Mouse (Mus musculus): Measurements from ENCODE around the gene Pi4k2b.
"Not testable (repeated sequence)": the region's sequence is repeated elsewhere in the genome, so short reads cannot be mapped to it uniquely, and the experiment has no call there.

The Pi4k2b gene

GRCm38 (mm10) chr5:52776466-52777354 lies 35.3 kb downstream of the Pi4k2b start:
- not testable (repeated sequence) for DNase-seq (ENCODE audit: low read depth, low spot score)

GRCm38 (mm10) chr5:52782523-52783250 lies 41.3 kb downstream of the Pi4k2b start:
- DNase-seq (ENCODE audit: low read depth, low spot score) = peak; percentile 91

- no peak for DNase-seq (ENCODE audit: low read depth, low spot score)
Measured at GRCm38 (mm10) chr5:52783251-52783620, 41.9 kb downstream of the Pi4k2b start.

- DNase-seq (ENCODE audit: low read depth, low spot score) = no peak
Measured at GRCm38 (mm10) chr5:52783957-52784356, 42.6 kb downstream of the Pi4k2b start.

GRCm38 (mm10) chr5:52786556-52787322 lies 45.4 kb downstream of the Pi4k2b start:
- DNase-seq (ENCODE audit: low read depth, low spot score) = peak; percentile 2

- DNase-seq (ENCODE audit: low read depth, low spot score) = no peak
Measured at GRCm38 (mm10) chr5:52793230-52793629, 51.9 kb downstream of the Pi4k2b start.

- no peak for DNase-seq (ENCODE audit: low read depth, low spot score)
Measured at GRCm38 (mm10) chr5:52794109-52794508, 52.7 kb downstream of the Pi4k2b start.

- DNase-seq (ENCODE audit: low read depth, low spot score) = no peak
Measured at GRCm38 (mm10) chr5:52799274-52799985, 58.1 kb downstream of the Pi4k2b start.

GRCm38 (mm10) chr5:52805801-52806200 lies 64.4 kb downstream of the Pi4k2b start:
- DNase-seq (ENCODE audit: low read depth, low spot score) = no peak

- no peak for DNase-seq (ENCODE audit: low read depth, low spot score)
Measured at GRCm38 (mm10) chr5:52806349-52806748, 65.0 kb downstream of the Pi4k2b start.

GRCm38 (mm10) chr5:52807030-52807429 lies 65.7 kb downstream of the Pi4k2b start:
- DNase-seq (ENCODE audit: low read depth, low spot score) = no peak

GRCm38 (mm10) chr5:52810446-52810845 lies 69.1 kb downstream of the Pi4k2b start:
- no peak for DNase-seq (ENCODE audit: low read depth, low spot score)

- DNase-seq (ENCODE audit: low read depth, low spot score) = no peak
Measured at GRCm38 (mm10) chr5:52811056-52811455, 69.7 kb downstream of the Pi4k2b start.

GRCm38 (mm10) chr5:52812456-52812855 lies 71.1 kb downstream of the Pi4k2b start:
- no peak for DNase-seq (ENCODE audit: low read depth, low spot score)

- no peak for DNase-seq (ENCODE audit: low read depth, low spot score)
Measured at GRCm38 (mm10) chr5:52813312-52813711, 71.9 kb downstream of the Pi4k2b start.

- no peak for DNase-seq (ENCODE audit: low read depth, low spot score)
Measured at GRCm38 (mm10) chr5:52818676-52819075, 77.3 kb downstream of the Pi4k2b start.
